Mouse (Mus musculus) testis, postnatal 14 days (tissue): ENCODE measurements around the gene Nol6.
"Not testable (repeated sequence)": the region's sequence is repeated elsewhere in the genome, so short reads cannot be mapped to it uniquely, and the experiment has no call there.

Experiments used
- DNase-seq: peaks from one replicate; pipeline ENCODE4 v3.0.0; 2021; ENCODE audit warnings: low spot score

Nol6 gene

DNA sequence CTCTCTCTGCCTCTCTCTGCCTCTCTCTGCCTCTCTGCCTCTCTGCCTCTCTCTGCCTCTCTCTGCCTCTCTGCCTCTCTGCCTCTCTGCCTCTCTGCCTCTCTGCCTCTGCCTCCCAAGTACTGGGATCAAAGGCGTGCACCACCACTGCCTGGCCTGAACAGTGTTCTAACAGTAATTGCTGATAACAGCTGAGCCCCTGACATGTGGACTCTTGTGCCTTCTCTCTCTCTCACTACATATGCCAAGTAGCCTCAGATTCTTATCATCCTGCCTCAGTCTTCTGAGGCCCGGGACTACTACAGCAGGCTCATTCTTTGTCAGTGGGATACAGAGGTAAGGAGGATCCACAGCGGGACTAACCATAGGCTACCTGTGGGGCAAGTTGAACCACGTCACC lies 41.5 kb downstream of the Nol6 start:
- not testable (repeated sequence) for DNase-seq

DNA sequence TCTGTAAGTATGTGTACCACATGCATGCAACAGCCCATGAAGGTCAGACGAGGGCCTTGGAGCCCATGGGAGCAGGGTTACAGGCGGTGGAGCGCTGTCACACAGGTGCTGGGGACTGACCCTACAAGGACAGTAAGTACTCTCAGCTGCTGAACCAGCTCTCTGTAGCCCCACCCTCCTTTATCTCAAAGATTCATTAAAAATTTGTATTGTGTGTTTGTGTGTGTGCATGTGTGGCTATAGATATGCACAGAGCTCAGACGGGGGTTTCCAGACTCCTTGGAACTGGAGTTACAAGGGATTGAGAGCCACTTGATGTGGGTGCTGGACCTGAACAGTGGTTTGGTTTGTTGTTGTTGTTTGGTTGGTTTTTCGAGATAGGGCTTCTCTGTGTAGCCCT lies 42.5 kb downstream of the Nol6 start:
- no peak for DNase-seq

DNA sequence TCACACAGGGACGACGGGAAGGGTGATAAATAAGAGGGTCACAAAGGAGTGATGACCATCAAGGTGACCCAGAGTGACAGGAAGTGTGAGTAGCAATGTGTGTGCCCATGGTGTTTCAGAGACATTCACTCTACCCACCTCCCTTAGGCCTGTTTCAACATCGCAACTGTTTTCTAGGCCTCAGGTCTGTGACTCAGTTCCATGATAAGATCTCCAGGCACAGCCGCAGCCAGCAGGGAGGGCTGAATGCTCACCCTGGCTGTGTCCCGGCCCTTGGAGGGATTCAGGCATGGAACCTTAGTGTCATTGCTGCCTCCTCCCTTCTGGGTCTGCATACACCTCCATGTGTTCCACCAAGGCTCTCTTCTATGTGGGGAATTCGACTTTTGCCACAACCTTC lies 45.5 kb downstream of the Nol6 start:
- DNase-seq = no peak

DNA sequence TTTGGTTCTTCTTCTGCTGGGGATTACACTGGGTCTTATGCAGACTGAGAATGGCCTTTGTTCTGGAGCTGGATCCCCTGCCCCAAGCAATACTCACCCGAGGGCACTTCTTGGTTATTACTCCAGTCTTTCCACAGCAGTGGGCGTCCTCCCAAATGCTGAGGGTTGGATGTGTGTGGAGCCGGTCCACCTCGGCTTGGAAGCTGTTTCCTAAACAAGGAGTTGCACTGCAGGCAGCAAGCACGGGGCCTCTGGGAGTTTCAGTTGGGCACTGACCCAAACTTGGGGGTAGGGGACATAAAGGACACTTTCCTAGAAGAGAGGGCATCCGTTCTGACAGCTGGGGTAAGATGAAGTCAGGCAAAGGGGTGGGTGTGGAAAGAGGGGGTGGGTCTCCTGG lies 49.8 kb downstream of the Nol6 start:
- DNase-seq = no peak

DNA sequence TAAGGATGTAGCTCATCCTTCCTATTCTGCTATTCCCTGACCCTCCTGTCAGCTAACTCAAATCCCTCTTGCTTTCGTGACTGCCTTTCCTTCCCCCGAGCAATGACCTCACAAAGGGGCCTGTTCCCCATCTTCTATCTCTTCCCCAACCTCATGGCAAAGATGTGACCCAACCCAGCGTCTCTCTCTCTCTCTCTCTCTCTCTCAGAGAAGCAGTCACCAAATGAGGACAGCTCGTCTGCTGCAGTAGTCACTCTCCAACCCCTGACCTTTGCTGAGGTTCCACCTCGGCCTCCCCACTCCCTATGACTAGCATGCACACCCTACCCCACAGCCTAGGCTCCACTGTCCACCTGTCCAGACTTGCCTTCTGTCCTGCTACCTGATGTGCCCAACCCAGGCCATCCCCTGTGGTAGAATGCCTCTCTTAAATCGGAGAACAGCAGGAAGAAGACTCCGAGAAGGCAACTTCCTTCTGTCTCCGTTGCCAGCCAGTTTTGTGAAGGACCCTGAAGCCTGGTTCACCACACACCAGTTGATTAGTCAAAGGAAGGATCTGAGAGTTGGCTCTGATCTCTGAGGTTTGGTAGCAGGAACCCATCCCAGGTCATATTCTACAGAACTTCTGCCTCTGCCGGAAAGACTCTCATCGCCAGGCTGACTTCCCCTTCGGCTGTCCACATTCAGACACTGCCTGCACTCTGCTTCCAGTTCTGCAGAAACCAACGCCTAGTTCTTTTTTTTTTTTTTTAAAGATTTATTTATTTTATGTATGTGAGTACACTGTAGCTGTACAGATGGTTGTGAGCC lies 51.0 kb downstream of the Nol6 start:
- DNase-seq = no peak

DNA sequence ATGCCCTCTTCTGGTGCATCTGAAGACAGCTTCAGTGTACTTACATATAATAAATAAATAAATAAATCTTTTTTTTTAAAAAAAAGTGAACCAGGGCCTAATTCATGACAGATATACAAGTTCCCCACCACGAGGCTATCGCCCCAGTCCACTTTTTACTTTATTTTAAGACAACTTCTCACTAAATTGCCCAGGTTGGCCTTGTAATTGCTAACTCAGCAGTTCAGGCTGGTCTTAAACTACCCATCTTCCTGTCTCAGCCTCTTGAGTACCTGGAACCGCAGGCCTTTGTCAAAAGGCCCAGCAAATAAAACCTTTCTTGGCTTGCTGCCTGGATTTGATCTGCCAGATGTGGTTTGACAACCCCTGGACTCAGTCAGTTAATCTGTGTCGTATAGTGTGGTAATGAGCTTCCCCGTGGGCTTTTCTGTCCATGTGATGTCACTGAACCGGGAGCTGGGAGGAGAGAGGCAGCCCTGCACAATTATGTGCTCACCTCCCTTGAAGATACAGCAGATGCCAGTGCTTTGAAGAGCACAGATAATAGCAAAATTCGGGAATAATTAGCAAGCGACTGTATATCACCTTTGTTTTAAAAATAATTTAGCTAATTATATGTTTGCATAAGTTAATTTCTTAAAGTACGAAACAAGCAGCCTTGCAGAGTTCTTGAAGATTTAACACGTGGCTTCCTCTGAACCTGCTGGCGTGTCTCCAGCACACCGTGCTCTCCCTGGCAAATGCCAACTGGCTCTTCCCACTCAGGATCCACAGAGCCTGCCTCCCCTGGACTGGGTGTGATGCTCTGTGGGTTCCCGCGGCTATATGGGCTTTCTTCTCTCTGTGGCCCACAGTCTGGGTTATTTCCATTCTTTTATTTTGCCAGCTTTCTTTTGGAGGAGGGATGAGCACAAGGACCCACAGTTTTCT lies 52.5 kb downstream of the Nol6 start:
- DNase-seq = no peak

DNA sequence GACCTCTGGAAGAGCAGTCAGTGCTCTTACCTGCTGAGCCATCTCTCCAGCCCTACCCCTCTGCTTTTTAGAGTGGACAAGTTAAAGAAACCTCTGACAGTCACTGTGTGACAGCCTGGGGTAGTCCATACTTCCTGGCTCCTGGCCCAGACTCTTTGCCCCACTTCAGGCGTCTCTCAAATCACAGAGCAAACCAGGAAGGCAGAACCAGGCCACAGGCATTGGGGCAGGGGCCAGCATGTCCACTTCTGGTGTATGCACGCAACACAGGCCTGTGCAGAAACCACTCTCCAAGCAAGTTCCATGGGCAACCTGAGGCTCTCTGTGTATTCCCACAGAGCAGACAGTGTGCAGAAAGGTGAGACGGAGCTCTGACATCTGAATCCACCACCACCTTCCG lies 59.1 kb downstream of the Nol6 start:
- no peak for DNase-seq
